Mouse (Mus musculus) limb, embryonic 11.5 days (tissue): ENCODE data around the gene Ppie. TPM values are rescaled to one million over a fixed set of nuclear protein-coding genes. Genes with fewer than 3 reads are reported as not detected.

Experiments used
- ATAC-seq: fragments of 200-750 bp; cut with Nextera tagmentation; 2 replicates; pipeline ENCODE4 v1.8.0; 2017; ENCODE audit warnings: low read depth; ENCODE audit not compliant: insufficient number of reproducible peaks, low FRiP score, low TSS enrichment
- DNase-seq: peaks from one replicate; pipeline ENCODE4 v3.0.0-alpha.2; 2015; ENCODE audit warnings: low spot score
- H3K27ac ChIP-seq: fragments of 300-500 bp; sonication (generic); replicated peaks from 2 replicates; pipeline ENCODE4 v1.5.1; 2014; ENCODE audit warnings: low read depth, mild to moderate bottlenecking, low read length
- H3K27me3 ChIP-seq: fragments of 300-500 bp; sonication (generic); 2 replicates; pipeline ENCODE4 v1.6.1; 2014; ENCODE audit warnings: mild to moderate bottlenecking, low read length, mixed read lengths; ENCODE audit not compliant: control insufficient read depth, insufficient read depth
- H3K36me3 ChIP-seq: fragments of 300-500 bp; sonication (generic); 2 replicates; pipeline ENCODE4 v1.6.1; 2014; ENCODE audit warnings: mild to moderate bottlenecking, low read length, moderate library complexity, mixed read lengths; ENCODE audit not compliant: control insufficient read depth, insufficient read depth
- H3K4me1 ChIP-seq: fragments of 300-500 bp; sonication (generic); 2 replicates; pipeline ENCODE4 v1.6.1; 2014; ENCODE audit warnings: low read length, mixed read lengths; ENCODE audit not compliant: control insufficient read depth, insufficient read depth
- H3K4me2 ChIP-seq: fragments of 300-500 bp; sonication (generic); 2 replicates; pipeline ENCODE4 v1.6.1; 2014; ENCODE audit warnings: low read depth, mild to moderate bottlenecking, moderate library complexity; ENCODE audit not compliant: severe bottlenecking
- H3K4me3 ChIP-seq: fragments of 300-500 bp; sonication (generic); 2 replicates; pipeline ENCODE4 v1.5.1; 2014; ENCODE audit warnings: low read depth, low read length
- H3K9ac ChIP-seq: fragments of 300-500 bp; sonication (generic); 2 replicates; pipeline ENCODE4 v1.6.1; 2014; ENCODE audit warnings: mild to moderate bottlenecking, low read length
- H3K9me3 ChIP-seq: fragments of 300-500 bp; sonication (generic); 2 replicates; pipeline ENCODE4 v1.6.1; 2016; ENCODE audit warnings: low read length; ENCODE audit not compliant: control insufficient read depth
- WGBS: fragments of 180-500 bp; shearing (Covaris S2); extraction: QIAGEN DNeasy Blood & Tissue Kit; methylation state at CpG from one replicate; pipeline ENCODE4 v1.1.7; 2014; 5-methylcytosine and 5-hydroxymethylcytosine counted together
- polyA plus RNA-seq: library from polyadenylated mRNA; unstranded; fragments of >200 nt; fragmentation: Nextera tagmentation; extraction: Ambion mirVana; gene quantifications from 2 replicates; pipeline ENCODE4 v1.2.1, GENCODE M21; 2014

The Ppie gene
- polyA plus RNA-seq, 1 experiment from 2014 or later: 125 TPM

DNA sequence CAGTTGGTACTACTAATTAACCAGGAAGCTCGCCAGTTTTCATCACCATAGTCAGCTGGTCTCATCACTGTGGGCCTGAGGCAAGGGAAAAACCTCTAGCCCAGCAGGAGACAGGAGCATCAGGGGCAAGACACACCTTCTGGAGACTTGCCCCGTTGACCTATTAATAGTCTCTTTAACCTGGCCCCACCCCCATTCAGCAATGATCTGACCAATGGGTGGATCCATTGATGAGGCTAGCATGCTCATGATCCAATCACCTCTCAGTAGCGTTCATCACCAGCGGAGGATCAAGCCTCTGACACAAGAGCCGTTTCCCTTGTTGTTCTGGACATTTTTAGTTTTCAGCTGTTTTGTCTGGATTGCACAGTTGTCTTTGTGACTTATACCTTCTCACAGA is 47.1 kb downstream of the Ppie start:
- Histone ChIP-seq H3K9ac (no peak overlapping the region), H3K9me3 (no peaks in the 10 kb centered on the region), H3K4me1 (no peaks in the 10 kb centered on the region), H3K27ac (no peak overlapping the region), H3K36me3 (no peaks in the 10 kb centered on the region), H3K27me3 (no peaks in the 10 kb centered on the region), H3K4me2 (no peak overlapping the region), H3K4me3 (no peak overlapping the region)
- no peak for DNase-seq
- WGBS: 57% methylated on average over 5 of the region's 5 CpGs
- ATAC-seq: no peak

DNA sequence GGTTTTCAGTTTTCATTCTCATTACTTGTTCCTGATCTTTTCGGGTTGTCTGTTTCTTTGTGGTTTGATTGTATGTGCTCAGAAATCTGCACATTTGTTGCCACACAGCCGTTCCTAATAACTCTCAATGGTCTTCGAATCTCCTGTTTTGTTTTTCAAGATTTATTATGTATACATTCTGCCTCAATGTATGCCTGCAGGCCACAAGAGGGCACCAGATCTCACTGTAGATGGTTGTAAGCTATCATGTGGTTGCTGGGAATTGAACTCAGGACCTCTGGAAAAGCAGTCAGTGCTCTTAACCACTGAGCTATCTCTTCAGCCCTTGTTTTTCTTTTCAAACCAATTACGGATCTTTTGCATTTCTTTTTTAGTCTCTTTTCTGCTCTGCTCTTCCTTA is 53.4 kb downstream of the Ppie start:
- no peak for DNase-seq
- WGBS: 87% methylated on average over 4 of the region's 4 CpGs
- H3K36me3 ChIP-seq: no peaks in the 10 kb centered on the region
- no peaks in the 10 kb centered on the region for H3K9me3 ChIP-seq
- H3K27ac ChIP-seq: no peak overlapping the region
- H3K4me2 ChIP-seq: no peak overlapping the region
- H3K9ac ChIP-seq: no peak overlapping the region
- H3K4me1 ChIP-seq: no peaks in the 10 kb centered on the region
- no peaks in the 10 kb centered on the region for H3K27me3 ChIP-seq
- no peak for ATAC-seq
- no peak overlapping the region for H3K4me3 ChIP-seq

DNA sequence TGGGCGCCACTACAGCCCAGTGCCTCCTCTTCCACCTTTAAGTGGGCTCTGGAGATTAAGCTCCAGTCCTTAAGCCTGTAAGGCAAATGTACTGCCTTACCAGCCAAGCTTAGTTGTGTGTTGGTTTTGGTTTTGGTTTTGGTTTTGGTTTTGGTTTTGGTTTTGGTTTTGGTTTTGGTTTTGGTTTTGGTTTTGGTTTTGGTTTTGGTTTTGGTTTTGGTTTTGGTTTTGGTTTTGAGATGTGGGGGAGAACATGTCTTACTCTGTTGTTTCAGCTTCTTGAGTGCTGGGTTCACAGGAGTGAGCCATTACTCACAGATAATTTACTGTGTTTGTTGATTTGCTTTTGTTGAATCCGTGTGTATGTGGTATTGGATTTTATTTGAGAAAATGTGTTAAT is 54.5 kb downstream of the Ppie start:
- Histone ChIP-seq H3K27ac (no peak overlapping the region), H3K9me3 (no peaks in the 10 kb centered on the region), H3K4me1 (no peaks in the 10 kb centered on the region), H3K36me3 (no peaks in the 10 kb centered on the region), H3K4me3 (no peak overlapping the region), H3K4me2 (no peak overlapping the region), H3K27me3 (no peaks in the 10 kb centered on the region), H3K9ac (no peak overlapping the region)
- WGBS: 67% methylated on average over 2 of the region's 2 CpGs
- ATAC-seq (no peak), DNase-seq (no peak)

DNA sequence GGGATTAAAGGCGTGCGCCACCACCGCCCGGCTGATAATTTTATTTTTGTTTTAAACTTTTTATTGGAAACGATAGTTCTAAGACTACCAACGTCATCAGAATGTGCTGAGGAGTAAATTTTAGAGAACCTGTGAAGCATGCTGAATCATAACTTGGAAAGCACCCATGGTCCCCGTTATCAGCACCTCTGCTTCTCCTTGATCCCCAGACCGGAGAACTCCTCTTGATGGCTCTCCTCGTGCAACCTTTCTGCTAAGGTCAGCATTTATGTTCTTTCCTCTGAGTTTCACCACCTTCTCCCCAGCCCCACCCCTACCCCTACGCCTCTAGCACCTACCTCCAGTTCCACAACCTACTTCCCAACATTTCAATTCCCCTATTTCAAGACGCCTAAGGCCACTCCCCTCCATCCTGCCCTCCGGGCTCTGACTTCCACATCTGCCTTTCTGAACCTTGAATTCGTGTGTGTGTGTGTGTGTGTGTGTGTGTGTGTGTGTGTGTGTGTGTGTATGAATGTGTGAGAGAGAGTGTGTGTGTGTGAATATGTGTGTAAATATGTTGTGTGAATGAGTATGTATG is 56.3 kb downstream of the Ppie start:
- WGBS: 66% methylated on average over 13 of the region's 13 CpGs
- Histone ChIP-seq H3K4me1 (no peaks in the 10 kb centered on the region), H3K9me3 (no peaks in the 10 kb centered on the region), H3K36me3 (no peaks in the 10 kb centered on the region), H3K4me3 (no peak overlapping the region), H3K27me3 (no peaks in the 10 kb centered on the region), H3K27ac (no peak overlapping the region), H3K4me2 (no peak overlapping the region), H3K9ac (no peak overlapping the region)
- ATAC-seq: no peak
- no peak for DNase-seq

DNA sequence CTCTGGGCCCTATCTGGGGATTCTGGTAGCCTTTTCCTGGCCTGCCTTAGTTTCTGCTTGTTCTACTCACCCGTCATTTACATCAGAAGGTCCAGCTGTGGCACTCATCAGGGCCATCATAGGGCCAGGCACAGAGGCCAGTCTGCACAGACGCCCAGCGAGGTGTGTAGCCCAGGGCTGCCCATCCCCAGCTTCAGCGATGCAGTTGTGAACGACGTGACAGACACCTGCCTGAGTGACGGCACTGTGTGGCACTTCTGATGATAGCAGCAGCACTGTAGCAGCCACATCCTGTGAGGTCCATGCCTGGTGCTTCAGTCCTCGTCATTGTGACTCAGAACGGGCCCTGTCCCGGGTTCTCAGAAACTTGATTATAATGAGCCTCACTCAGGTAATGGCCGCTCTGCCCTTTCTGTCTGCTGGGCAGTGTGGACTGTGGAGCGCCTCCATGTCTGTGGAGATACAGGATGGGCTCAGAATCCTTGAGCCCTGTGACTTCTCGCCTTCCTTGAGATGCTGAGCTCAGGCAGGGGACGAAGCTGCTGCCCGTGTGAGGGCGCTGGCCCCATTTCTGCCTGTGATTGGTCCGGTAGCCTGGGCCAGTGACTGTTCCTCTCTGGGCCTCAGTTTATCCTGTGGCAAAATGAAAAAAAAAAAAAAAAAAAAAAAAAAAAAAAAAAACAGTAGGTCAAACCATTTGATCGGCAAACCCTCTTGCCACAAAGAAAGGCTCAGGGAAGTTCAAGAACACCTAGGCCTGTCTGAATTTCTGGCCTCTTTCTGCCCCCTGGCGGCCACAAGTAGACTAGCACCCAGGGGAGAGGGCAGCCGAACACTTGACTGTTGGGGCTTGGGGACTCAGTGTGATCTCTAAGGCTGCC is 57.2 kb downstream of the Ppie start:
- ATAC-seq: 0 out of 2 replicates have a peak, but pooled peaks have one; percentile 40
- H3K4me2 ChIP-seq: no peak overlapping the region
- H3K27me3 ChIP-seq: no peaks in the 10 kb centered on the region
- H3K27ac ChIP-seq: no peak overlapping the region
- H3K4me1 ChIP-seq: no peaks in the 10 kb centered on the region
- H3K9me3 ChIP-seq: no peaks in the 10 kb centered on the region
- no peaks in the 10 kb centered on the region for H3K36me3 ChIP-seq
- peak; percentile 78 for DNase-seq
- H3K4me3 ChIP-seq: no peak overlapping the region
- 72% methylated on average over 20 of the region's 20 CpGs for WGBS
- H3K9ac ChIP-seq: no peak overlapping the region

DNA sequence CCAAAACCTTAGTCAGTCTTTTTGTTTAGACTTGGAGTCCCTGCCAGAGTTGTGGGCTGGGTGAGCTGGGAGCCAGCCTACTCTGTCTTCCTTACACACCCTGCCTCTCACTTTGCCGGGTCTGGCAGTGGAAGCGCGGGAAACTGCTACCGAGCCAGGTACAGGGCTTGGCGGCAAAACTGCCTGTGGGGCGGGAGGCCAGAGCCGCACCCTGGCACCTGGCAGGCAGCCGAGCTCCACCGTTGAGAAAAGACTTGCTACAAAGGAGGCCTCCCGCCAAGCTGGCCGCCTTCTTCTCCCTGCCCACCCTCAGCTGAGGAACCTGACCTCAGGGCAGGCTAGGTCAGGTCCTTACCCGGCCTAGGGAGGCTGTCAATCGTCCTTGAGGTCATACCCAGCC is 59.0 kb downstream of the Ppie start:
- H3K4me1 ChIP-seq: no peaks in the 10 kb centered on the region
- 36% methylated on average over 13 of the region's 13 CpGs for WGBS
- no peaks in the 10 kb centered on the region for H3K9me3 ChIP-seq
- no peak overlapping the region for H3K4me2 ChIP-seq
- ATAC-seq (no peak), DNase-seq (no peak)
- no peak overlapping the region for H3K4me3 ChIP-seq
- H3K27me3 ChIP-seq: no peaks in the 10 kb centered on the region
- no peaks in the 10 kb centered on the region for H3K36me3 ChIP-seq
- H3K27ac ChIP-seq: no peak overlapping the region
- no peak overlapping the region for H3K9ac ChIP-seq

DNA sequence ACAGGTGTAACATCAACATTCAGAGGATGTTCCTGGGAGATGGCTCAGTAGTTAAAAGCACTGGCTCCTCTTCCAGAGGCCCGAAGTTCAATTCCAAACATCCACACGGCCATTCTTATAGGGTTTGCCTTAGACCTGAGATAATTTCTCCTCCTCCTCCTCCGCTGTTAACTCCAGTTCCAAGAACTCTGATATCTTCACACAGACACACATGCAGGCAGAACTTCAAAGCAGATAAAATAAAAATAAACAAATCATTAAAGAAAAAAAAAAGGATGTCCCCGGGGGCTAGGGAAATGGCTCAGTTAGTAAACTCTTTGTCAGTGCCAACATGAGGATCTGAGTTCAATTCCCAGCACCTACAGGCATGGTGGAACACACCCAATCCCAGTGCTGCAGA is 61.5 kb downstream of the Ppie start:
- ATAC-seq (no peak), DNase-seq (no peak)
- 83% methylated on average over 4 of the region's 4 CpGs for WGBS
- Histone ChIP-seq H3K4me2 (no peak overlapping the region), H3K9ac (no peak overlapping the region), H3K27ac (no peak overlapping the region), H3K27me3 (no peaks in the 10 kb centered on the region), H3K4me3 (no peak overlapping the region), H3K36me3 (no peaks in the 10 kb centered on the region), H3K9me3 (no peaks in the 10 kb centered on the region), H3K4me1 (no peaks in the 10 kb centered on the region)
